ENCODE assay signal across 8 mouse cellular contexts in the genomic region with DNA sequence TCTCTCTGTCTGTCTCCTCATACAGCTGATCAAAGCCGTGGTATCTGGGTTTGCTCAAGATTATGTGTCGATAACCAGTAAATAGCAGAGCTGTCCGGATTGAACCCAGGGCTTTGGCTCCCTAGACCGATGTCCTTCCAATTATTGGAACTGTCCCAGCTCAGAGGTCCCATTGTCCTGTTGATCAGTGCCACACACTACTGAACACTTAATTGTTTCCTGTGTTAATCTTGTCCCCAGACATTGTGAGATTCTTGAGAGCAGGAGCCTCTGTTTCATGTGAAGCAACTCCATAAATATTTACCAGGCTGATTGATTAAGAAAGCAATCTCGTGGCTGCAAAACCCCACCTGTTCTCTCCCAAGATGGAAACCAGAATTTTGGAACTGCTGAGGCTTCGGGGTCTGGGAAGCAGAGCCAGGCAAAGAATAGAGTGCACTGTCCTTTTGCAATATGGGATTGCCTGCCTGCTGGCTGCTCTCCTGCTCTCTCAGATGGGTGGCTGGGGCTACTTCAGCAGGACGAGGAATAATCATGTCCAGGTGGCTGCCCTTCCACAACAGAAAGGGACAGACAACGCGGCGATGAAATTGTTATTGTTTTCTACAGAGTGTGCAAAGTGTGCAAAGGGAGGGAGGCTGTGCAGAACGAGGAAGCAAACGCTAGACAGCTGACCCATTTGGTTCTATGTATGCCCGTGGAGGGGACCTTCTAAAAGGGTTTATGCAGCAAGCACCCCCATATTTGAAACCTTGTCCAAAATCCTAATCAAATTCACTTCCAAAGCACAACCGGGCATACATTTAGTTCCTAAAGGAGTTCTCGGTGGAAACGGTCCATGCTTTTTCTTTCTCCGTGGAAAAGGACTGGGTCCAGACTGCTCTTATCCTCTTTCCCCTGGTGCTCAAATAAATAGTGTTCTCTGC. TPM values are rescaled to one million over a fixed set of nuclear protein-coding genes. Genes with fewer than 3 reads are reported as not detected.
DNase-seq lines count a peak whose midpoint lies in the region; ATAC-seq and TF ChIP-seq lines count a peak whose summit lies in the region.

No protein-coding gene starts in this region.

- no peaks in the 10 kb centered on the region for H3K9me3 ChIP-seq in forebrain, embryonic 12.5 days
- no peaks in the 10 kb centered on the region for H3K9me3 ChIP-seq in intestine, embryonic 16.5 days (ENCODE audit: control insufficient read depth, low read length)

- intact Hi-C loops in gastrocnemius, postnatal 14 days (cut with DNase I; ENCODE audit: low total_unique reads), result no loop called here

- H3K4me2 ChIP-seq in forebrain, embryonic 12.5 days, result peak overlapping the region; percentile 79
- peak overlapping the region; percentile 79 for H3K4me2 ChIP-seq in intestine, embryonic 16.5 days (ENCODE audit: low read depth, low read length)

- peak overlapping the region; percentile 36; the same call in 1 of the 2 replicates for H3K9ac ChIP-seq in forebrain, embryonic 12.5 days
- H3K9ac ChIP-seq in intestine, embryonic 16.5 days (ENCODE audit: low read depth, low read length), result peak overlapping the region; percentile 52

- H3K4me3 ChIP-seq in cortical plate, adult 2 months (ENCODE audit: insufficient read depth, low read length), result peak overlapping the region; percentile 70; the same call in 1 of the 2 replicates
- H3K4me3 ChIP-seq in forebrain, embryonic 12.5 days (replicated peaks), result peak overlapping the region; percentile 62; the same call in 1 of the 2 replicates
- peak overlapping the region; percentile 20 for H3K4me3 ChIP-seq in intestine, embryonic 16.5 days (ENCODE audit: low read length)

- peaks cover 31% of the 10 kb centered on the region for H3K27me3 ChIP-seq in forebrain, embryonic 12.5 days
- H3K27me3 ChIP-seq in intestine, embryonic 16.5 days (replicated peaks; ENCODE audit: control insufficient read depth, insufficient read depth, low read length), result no peaks in the 10 kb centered on the region

- peak; percentile 60 for DNase-seq in lung, postnatal 36 days
- no peak for DNase-seq in gastrocnemius, postnatal 14 days
- no peak for DNase-seq in urinary bladder, adult 2 months (ENCODE audit: low spot score)
- DNase-seq in adrenal gland, postnatal 25 days, result no peak

- no peak for TF ChIP-seq CTCF in cortical plate, adult 2 months (IDR thresholded peaks at IDR 0.05; ENCODE audit: extremely low read depth, insufficient read depth, low read length)

- H3K36me3 ChIP-seq in forebrain, embryonic 12.5 days (replicated peaks), result no peaks in the 10 kb centered on the region
- no peaks in the 10 kb centered on the region for H3K36me3 ChIP-seq in intestine, embryonic 16.5 days (ENCODE audit: control insufficient read depth, insufficient read depth, low read length)

- WGBS in forebrain, embryonic 12.5 days, result 14% methylated on average over 17 of the region's 17 CpGs
- WGBS in intestine, embryonic 16.5 days, result 11% methylated on average over 17 of the region's 17 CpGs

- ATAC-seq in forebrain, embryonic 12.5 days (ENCODE audit: low FRiP score), result no peak
- ATAC-seq in intestine, embryonic 16.5 days, result no peak
- no peak for ATAC-seq in erythroblast, adult 5-6 weeks (replicated peaks; ENCODE audit: low FRiP score, poor library complexity, severe bottlenecking)

- H3K27ac ChIP-seq in cortical plate, adult 2 months (ENCODE audit: insufficient read depth, low read length), result peak overlapping the region; percentile 87
- peak overlapping the region; percentile 65 for H3K27ac ChIP-seq in forebrain, embryonic 12.5 days
- H3K27ac ChIP-seq in intestine, embryonic 16.5 days (ENCODE audit: low read length), result peak overlapping the region; percentile 98

- peaks cover 4% of the 10 kb centered on the region for H3K4me1 ChIP-seq in cortical plate, adult 2 months (ENCODE audit: control insufficient read depth, insufficient read depth, low read length)
- H3K4me1 ChIP-seq in forebrain, embryonic 12.5 days, result peaks cover 88% of the 10 kb centered on the region
- peaks cover 62% of the 10 kb centered on the region for H3K4me1 ChIP-seq in intestine, embryonic 16.5 days (ENCODE audit: control insufficient read depth, insufficient read depth, low read length)

- no peak for TF ChIP-seq POLR2A in cortical plate, adult 2 months (IDR thresholded peaks at IDR 0.05; ENCODE audit: extremely low read depth, insufficient read depth, low read length)

RNA-seq across cellular contexts. Expression of a gene that starts 0.8 kb away (rescaled TPM):
- polyA plus RNA-seq in cortical plate, adult 2 months (2012; rRNA removed), result 75.7 and 82.9 TPM in 2 replicates
- polyA plus RNA-seq in forebrain, embryonic 12.5 days (2016; fragmentation: Nextera tagmentation; extraction: Ambion mirVana), result 173 and 228 TPM in 2 replicates
- polyA plus RNA-seq in intestine, embryonic 16.5 days (2015; fragmentation: Nextera tagmentation; extraction: Ambion mirVana), result 232 and 245 TPM in 2 replicates
- 10 to 100 TPM; 28.4 to 28.7 TPM for total RNA-seq in gastrocnemius, postnatal 14 days (2021)
- polyA plus RNA-seq in urinary bladder, adult 2 months (2012; rRNA removed), result 272 and 386 TPM in 2 replicates
- total RNA-seq in adrenal gland, postnatal 25 days (2021), result 59.6 and 78.0 TPM in 2 replicates
- not detected in 2 replicates for total RNA-seq in erythroblast, adult 5-6 weeks (2015; ENCODE audit: low replicate concordance)
- not detected in 2 replicates for total RNA-seq in erythroblast, adult 5-6 weeks (2017; ENCODE audit: low replicate concordance)

RNA-seq across cellular contexts. Expression of a gene that starts 29.7 kb away (rescaled TPM):
- polyA plus RNA-seq in cortical plate, adult 2 months (2012; rRNA removed), result 0.67 and 0.78 TPM in 2 replicates
- polyA plus RNA-seq in forebrain, embryonic 12.5 days (2016; fragmentation: Nextera tagmentation; extraction: Ambion mirVana), result 13.4 and 14.6 TPM in 2 replicates
- 7.5 and 9.3 TPM in 2 replicates for polyA plus RNA-seq in intestine, embryonic 16.5 days (2015; fragmentation: Nextera tagmentation; extraction: Ambion mirVana)
- 1 to 10 TPM; 4.0 to 6.5 TPM for total RNA-seq in gastrocnemius, postnatal 14 days (2021)
- 0.50 TPM in 2 replicates for polyA plus RNA-seq in urinary bladder, adult 2 months (2012; rRNA removed)
- 4.1 and 4.8 TPM in 2 replicates for total RNA-seq in adrenal gland, postnatal 25 days (2021)
- total RNA-seq in erythroblast, adult 5-6 weeks (2015; ENCODE audit: low replicate concordance), result 226 and 246 TPM in 2 replicates
- total RNA-seq in erythroblast, adult 5-6 weeks (2017; ENCODE audit: low replicate concordance), result 344 and 364 TPM in 2 replicates

Comparison
In these comparisons a context has a peak if more than half of its experiments do, and no peak if none do; other contexts are left out.
1. H3K4me3 ChIP-seq: peak in every context shown above with its lines; median percentile 70 in cortical plate, adult 2 months; 62 in forebrain, embryonic 12.5 days; 20 in intestine, embryonic 16.5 days.